Mouse (Mus musculus) T-helper 1 cell (primary cell): ENCODE results near the gene Fgd5.
"Not testable (repeated sequence)": the region's sequence is repeated elsewhere in the genome, so short reads cannot be mapped to it uniquely, and the experiment has no call there.

Experiments
- in situ Hi-C: fragments of 300-600 bp; cut with MboI, MseI; formaldehyde crosslinking; loops from one replicate; pipeline ENCODE4 v1.15.1; 2025; ENCODE audit warnings: high pct_unique_total_duplicates

Gene Fgd5

GRCm38 (mm10) chr6:92065721-92066496, 87.2 kb downstream of the Fgd5 start:
- in situ Hi-C loops: loop anchor here (5.0 kb wide), 1 partner anchor 169 kb away; no protein-coding TSS in a partner anchor

DNA sequence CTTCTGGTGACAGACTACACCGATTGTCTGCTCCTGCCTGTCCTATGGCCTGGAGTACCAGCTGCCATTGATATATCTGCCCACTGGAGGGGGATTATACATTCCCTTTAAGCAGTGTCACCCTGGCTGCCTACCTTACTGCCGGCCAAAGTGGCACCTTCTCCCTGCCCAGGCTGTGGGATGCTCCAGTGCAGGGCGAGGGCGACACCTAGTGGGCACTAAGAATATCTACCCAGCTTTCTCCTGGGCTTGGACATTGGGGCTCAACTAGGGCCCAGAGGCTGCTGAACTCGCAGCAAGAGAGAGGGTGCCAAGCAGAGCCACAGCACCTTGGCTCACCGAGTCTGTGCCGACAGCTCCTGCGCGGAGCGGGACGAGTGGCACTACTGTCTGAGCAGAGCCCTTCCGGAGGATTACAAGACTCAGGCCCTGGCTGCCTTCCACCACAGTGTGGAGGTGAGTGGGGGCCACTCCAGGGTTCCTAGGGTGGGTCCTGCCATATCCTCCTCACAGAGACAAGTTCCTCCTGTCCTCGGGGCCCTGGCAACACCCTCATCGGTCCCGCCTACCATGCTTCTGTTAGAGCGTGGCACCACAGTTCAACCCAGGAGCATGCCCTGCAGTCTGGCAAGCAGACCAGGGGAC, 88.6 kb downstream of the Fgd5 start:
- in situ Hi-C loops: loop anchor here (5.0 kb wide), 1 partner anchor 170 kb away; no protein-coding TSS in a partner anchor

GRCm38 (mm10) chr6:92071121-92071839, 92.6 kb downstream of the Fgd5 start:
- in situ Hi-C loops: no loop called here

GRCm38 (mm10) chr6:92080730-92081129, 102.1 kb downstream of the Fgd5 start:
- in situ Hi-C loops: no loop called here

DNA sequence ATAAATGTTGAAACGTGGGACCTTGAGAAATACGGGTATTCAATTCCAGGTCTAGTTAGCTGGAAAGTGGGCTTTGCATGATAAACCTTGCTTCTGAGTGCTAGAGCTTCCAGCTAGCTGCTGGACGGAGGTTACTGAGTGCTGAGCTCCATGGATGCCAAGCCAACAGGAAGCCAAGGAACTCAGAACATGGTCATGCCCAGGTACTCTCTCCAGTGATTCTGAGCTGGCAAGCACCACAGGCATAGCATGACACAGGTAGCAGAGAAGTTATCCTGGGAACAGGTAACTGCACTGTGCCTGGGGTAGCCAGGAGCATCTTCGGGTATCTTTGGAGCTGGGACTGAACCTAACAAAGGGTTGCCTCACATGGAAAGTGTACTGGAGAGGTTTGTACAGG, 104.1 kb downstream of the Fgd5 start:
- in situ Hi-C loops: no loop called here

GRCm38 (mm10) chr6:92084932-92085331, 106.3 kb downstream of the Fgd5 start:
- in situ Hi-C loops: no loop called here

- in situ Hi-C loops: not testable (repeated sequence)
These were observed 110.5 kb downstream of the Fgd5 start for GRCm38 (mm10) chr6:92089141-92089540.

DNA sequence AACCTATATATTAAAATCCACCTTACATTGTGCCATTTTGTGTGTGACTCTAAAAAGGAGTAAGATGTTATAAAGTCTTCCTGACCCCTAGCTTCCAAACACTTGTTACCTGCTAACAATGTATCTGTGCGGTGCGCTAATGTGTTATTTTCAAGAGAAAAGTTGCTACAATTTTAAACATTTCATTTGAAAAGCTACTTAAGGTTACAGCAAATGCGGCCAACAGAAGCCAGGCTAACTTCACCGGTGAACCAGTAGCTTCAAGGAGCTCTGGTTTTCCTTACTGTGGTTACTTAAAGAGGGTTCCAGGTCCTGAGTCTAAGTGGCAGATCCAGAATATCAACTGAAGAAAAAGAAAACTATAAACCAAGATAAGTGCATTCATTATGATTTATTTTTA, 111.3 kb downstream of the Fgd5 start:
- in situ Hi-C loops: no loop called here

DNA sequence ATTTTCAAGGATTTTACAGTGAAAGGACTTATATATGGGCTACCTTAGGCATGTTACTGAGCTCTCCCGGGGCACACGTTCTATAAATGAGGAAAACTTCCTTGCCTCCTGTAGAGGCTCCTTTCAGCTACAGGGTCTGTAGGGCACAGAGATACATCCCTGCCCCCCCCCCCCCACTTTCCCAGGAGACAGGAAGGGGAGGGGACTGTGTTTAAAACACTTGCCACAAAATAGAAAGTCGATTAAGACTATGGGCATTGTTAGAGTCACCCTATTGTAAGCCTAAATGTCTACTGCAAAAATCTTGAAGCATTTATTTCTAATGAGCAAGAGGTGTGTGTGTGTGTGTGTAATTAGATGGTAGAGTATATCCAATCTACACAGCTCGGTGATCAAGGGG, 111.8 kb downstream of the Fgd5 start:
- in situ Hi-C loops: no loop called here

DNA sequence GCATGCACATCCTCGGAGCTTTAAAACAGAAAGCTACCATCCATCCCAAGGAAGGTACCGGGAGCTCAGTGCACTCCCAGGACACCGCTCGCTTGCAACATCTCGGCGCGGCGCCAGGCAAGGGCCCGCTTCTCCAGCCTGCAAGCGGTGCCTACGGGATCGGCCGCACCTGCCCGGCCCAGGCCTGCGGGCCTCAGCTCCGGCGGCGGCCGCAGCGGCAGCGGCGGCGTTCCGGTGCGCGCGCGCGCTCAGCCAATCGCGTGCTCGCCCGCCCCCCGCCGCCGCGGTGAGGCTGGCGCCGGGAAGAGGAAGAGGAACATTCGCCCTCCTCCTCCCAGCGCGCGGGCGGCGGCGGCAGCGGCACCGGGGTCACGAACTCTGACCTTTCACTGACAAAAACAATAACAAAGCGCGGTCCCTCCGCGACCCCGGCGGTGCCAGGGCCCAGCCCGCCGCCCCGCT, 112.5 kb downstream of the Fgd5 start, which contains the start of gene Nr2c2:
Nr2c2 (plus strand) TSS at position 261 of the 462 bp plus-strand sequence.
- in situ Hi-C loops: no loop called here

- in situ Hi-C loops: no loop called here
These were observed 113.2 kb downstream of the Fgd5 start for GRCm38 (mm10) chr6:92091767-92092489.

DNA sequence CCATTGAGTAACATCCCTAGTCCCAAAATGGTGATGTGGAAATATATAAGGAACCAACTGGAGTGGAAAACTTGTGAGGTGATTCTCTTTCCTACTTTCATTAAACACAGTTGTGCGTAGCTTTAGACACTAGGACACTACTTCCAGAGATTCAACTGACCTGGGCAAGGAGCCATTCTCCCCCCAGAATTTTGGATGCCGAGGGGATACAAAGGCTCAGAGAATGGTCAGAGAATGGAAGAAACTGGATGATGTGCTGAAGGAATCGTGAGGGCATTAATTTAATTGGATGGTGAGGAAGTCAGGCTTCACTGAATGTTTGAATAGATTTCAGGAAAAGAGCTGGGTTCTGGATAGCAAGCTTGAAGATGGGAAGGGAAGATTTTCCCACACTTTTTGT, 114.1 kb downstream of the Fgd5 start:
- in situ Hi-C loops: no loop called here

GRCm38 (mm10) chr6:92093869-92094268, 115.2 kb downstream of the Fgd5 start:
- in situ Hi-C loops: no loop called here

GRCm38 (mm10) chr6:92100679-92101360, 122.1 kb downstream of the Fgd5 start:
- in situ Hi-C loops: no loop called here

DNA sequence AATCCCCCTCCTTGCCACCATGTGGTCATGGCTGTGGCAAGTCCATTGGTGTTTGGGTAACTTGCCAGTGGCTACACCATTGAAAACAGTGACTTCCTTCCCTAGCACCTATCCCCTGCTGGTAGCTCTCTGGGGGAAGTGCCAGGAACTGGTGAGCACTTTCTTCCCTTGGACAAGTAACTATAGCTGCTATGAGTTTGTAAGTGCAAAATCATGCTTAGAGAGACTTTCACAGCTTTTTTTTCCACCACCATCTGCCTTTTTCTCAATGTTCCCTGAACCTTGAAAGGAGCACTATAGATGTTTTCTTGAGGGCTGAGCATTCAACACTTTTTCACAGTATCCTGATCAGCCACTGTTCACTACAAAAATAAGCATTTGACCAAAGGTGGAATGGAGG, 145.9 kb downstream of the Fgd5 start:
- in situ Hi-C loops: no loop called here
